Mouse (Mus musculus): ENCODE measurements around the gene Tmtc2.

Gene Tmtc2

DNA sequence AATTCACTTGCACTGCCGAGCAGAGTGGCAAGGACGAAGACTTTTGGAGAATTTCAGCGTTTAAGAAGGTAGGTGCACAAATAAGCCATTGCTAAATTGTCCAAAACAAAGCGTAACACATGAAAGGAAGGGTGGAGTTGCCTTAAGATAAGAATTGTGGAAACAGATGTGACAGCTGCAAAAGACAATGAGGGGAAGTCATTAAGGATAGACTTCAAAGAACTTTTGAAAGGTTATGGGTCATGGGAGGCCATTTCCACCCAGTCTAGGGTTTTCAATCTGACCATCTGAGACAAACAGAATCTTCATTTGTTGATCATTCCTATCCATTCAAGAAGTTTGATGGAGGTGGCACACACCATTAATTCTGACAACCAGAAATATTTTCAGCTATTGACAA is 429.9 kb downstream of the Tmtc2 start:
- no peak for DNase-seq

GRCm38 (mm10) chr10:105142201-105142600 is 432.1 kb downstream of the Tmtc2 start:
- DNase-seq = no peak
